Mouse (Mus musculus): ENCODE measurements at regions not wholly inside any gene's neighbourhood (a gene's known extent, or its start where the extent isn't known, plus 50 kb on each side); places are given as distances from the start of the nearest gene placed in this dataset.
A peak's percentile ranks its signal among the peaks of the same experiment; 100 is the strongest.

- no peaks in the 10 kb centered on the region for H3K4me1 ChIP-seq (replicated peaks; ENCODE audit: control insufficient read depth, insufficient read depth, low read length)
- 5% methylated on average over 8 of the region's 8 CpGs for WGBS
- no peak for ATAC-seq (replicated peaks; ENCODE audit: low FRiP score, low TSS enrichment, low read depth)
- H3K36me3 ChIP-seq (ENCODE audit: control insufficient read depth, insufficient read depth, low read length), result no peaks in the 10 kb centered on the region
- peak overlapping the region; percentile 37; the same call in 1 of the 2 replicates for H3K4me2 ChIP-seq (ENCODE audit: low read length)
- no peak overlapping the region for H3K4me3 ChIP-seq (ENCODE audit: low read depth, low read length)
- no peak overlapping the region for H3K27ac ChIP-seq (ENCODE audit: low read depth)
- no peaks in the 10 kb centered on the region for H3K27me3 ChIP-seq (replicated peaks; ENCODE audit: control insufficient read depth, insufficient read depth, low read length)
- no peak for DNase-seq (ENCODE audit: low spot score)
- no peak overlapping the region for H3K9ac ChIP-seq (ENCODE audit: low read length)
- H3K9me3 ChIP-seq (ENCODE audit: control insufficient read depth, low read length), result no peaks in the 10 kb centered on the region
These were observed 223.6 kb downstream of the Prdm2 start for GRCm38 (mm10) chr4:142989175-142989574.

GRCm38 (mm10) chr4:142983295-142983624, 229.5 kb downstream of the Prdm2 start:
- H3K4me3 ChIP-seq (ENCODE audit: low read depth, low read length), result no peak overlapping the region
- H3K9ac ChIP-seq (ENCODE audit: low read length), result no peak overlapping the region
- no peak for DNase-seq (ENCODE audit: low spot score)
- no peaks in the 10 kb centered on the region for H3K4me1 ChIP-seq (replicated peaks; ENCODE audit: control insufficient read depth, insufficient read depth, low read length)
- no peak overlapping the region for H3K4me2 ChIP-seq (ENCODE audit: low read length)
- H3K36me3 ChIP-seq (ENCODE audit: control insufficient read depth, insufficient read depth, low read length), result no peaks in the 10 kb centered on the region
- no peak overlapping the region for H3K27ac ChIP-seq (ENCODE audit: low read depth)
- ATAC-seq (replicated peaks; ENCODE audit: low FRiP score, low TSS enrichment, low read depth), result no peak
- WGBS, result 59% methylated on average over 6 of the region's 6 CpGs
- H3K27me3 ChIP-seq (replicated peaks; ENCODE audit: control insufficient read depth, insufficient read depth, low read length), result no peaks in the 10 kb centered on the region
- H3K9me3 ChIP-seq (ENCODE audit: control insufficient read depth, low read length), result no peaks in the 10 kb centered on the region

GRCm38 (mm10) chr4:142982585-142983294, 230.1 kb downstream of the Prdm2 start:
- ATAC-seq (replicated peaks; ENCODE audit: low FRiP score, low TSS enrichment, low read depth), result no peak
- WGBS, result 62% methylated on average over 8 of the region's 8 CpGs
- no peaks in the 10 kb centered on the region for H3K4me1 ChIP-seq (replicated peaks; ENCODE audit: control insufficient read depth, insufficient read depth, low read length)
- H3K27ac ChIP-seq (ENCODE audit: low read depth), result no peak overlapping the region
- H3K4me3 ChIP-seq (ENCODE audit: low read depth, low read length), result no peak overlapping the region
- no peak overlapping the region for H3K4me2 ChIP-seq (ENCODE audit: low read length)
- H3K9ac ChIP-seq (ENCODE audit: low read length), result no peak overlapping the region
- no peaks in the 10 kb centered on the region for H3K27me3 ChIP-seq (replicated peaks; ENCODE audit: control insufficient read depth, insufficient read depth, low read length)
- no peaks in the 10 kb centered on the region for H3K36me3 ChIP-seq (ENCODE audit: control insufficient read depth, insufficient read depth, low read length)
- no peaks in the 10 kb centered on the region for H3K9me3 ChIP-seq (ENCODE audit: control insufficient read depth, low read length)
- DNase-seq (ENCODE audit: low spot score), result no peak

DNA sequence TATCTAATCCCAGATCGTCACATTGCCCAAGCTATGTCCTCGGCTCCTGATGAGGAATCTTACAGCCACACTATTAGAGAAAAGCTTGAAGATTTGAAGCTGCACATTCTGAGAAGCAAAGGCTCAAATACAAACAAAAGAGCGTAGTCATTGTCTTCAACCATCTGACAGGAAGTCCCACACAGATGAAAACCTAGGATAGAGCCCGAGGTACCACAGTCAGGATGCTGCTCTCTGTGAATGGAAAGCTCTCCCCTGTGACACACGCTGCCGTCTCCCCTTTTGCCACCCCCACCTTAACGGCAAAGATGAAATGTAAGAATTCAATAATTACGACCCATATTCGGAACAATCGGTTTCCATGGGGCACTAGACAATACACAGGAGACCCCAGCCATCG, 237.2 kb downstream of the Prdm2 start:
- Histone ChIP-seq H3K9me3 (ENCODE audit: control insufficient read depth, low read length) (no peaks in the 10 kb centered on the region), H3K4me1 (replicated peaks; ENCODE audit: control insufficient read depth, insufficient read depth, low read length) (no peaks in the 10 kb centered on the region), H3K4me2 (ENCODE audit: low read length) (no peak overlapping the region), H3K9ac (ENCODE audit: low read length) (no peak overlapping the region), H3K27ac (ENCODE audit: low read depth) (no peak overlapping the region), H3K27me3 (replicated peaks; ENCODE audit: control insufficient read depth, insufficient read depth, low read length) (no peaks in the 10 kb centered on the region), H3K4me3 (ENCODE audit: low read depth, low read length) (no peak overlapping the region), H3K36me3 (ENCODE audit: control insufficient read depth, insufficient read depth, low read length) (no peaks in the 10 kb centered on the region)
- WGBS, result 85% methylated on average over 11 of the region's 11 CpGs
- DNase-seq (ENCODE audit: low spot score) (no peak), ATAC-seq (replicated peaks; ENCODE audit: low FRiP score, low TSS enrichment, low read depth) (no peak)

DNA sequence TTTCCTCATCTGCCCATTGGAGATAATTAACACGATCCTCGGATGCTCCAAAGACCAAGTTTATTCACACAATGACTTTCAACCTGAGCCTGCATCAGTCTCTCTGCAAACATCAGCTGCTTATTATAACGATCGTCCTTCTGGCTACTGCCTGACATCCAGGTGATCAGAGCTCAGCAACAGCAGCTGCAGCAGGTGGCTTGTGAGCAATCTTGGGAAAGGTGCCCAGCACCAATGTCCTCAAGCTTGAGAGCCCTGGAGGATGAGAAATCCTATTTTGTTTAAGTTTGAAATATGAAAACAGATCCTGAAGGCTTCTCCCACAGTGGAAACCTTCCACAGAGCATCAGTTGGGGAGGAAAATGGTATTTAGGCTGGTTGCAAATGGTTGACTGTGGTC, 242.8 kb downstream of the Prdm2 start:
- no peak for DNase-seq (ENCODE audit: low spot score)
- WGBS, result 66% methylated on average over 4 of the region's 4 CpGs
- ATAC-seq (replicated peaks; ENCODE audit: low FRiP score, low TSS enrichment, low read depth), result no peak
- Histone ChIP-seq H3K36me3 (ENCODE audit: control insufficient read depth, insufficient read depth, low read length) (no peaks in the 10 kb centered on the region), H3K9ac (ENCODE audit: low read length) (no peak overlapping the region), H3K4me3 (ENCODE audit: low read depth, low read length) (no peak overlapping the region), H3K27me3 (replicated peaks; ENCODE audit: control insufficient read depth, insufficient read depth, low read length) (no peaks in the 10 kb centered on the region), H3K4me2 (ENCODE audit: low read length) (no peak overlapping the region), H3K27ac (ENCODE audit: low read depth) (no peak overlapping the region), H3K9me3 (ENCODE audit: control insufficient read depth, low read length) (no peaks in the 10 kb centered on the region), H3K4me1 (replicated peaks; ENCODE audit: control insufficient read depth, insufficient read depth, low read length) (no peaks in the 10 kb centered on the region)

GRCm38 (mm10) chr4:142967604-142968003, 245.2 kb downstream of the Prdm2 start:
- DNase-seq (ENCODE audit: low spot score), result no peak

DNA sequence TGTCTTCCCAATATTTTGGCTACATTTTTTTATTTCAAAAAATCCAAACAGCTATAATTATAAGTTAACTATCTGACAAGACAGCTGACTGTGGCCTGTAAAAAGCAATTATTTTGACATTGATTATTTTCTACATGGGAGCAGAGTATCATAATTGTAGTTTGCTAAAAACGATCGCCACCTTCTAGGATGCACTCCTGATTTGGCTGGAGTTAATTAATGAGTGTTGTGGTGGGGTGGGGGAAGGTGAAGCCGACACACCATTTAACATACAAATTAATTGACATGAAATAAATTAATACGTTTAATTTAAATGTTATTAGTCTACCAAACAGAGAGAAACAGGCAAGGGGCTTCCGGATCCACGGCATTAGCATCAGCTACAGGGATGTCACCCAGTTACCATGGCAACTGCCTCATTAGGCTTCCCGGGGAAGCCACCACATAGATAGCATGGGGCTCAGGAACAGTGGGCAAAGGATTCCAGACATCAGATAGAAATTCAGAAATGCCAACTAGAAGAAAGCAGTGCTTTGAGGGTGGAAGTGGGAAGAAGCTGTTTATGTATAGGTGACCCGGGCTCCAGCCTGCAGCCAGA, 255.9 kb downstream of the Prdm2 start:
- 75% methylated on average over 8 of the region's 8 CpGs for WGBS
- Histone ChIP-seq H3K9me3 (ENCODE audit: control insufficient read depth, low read length) (no peaks in the 10 kb centered on the region), H3K4me3 (ENCODE audit: low read depth, low read length) (no peak overlapping the region), H3K27me3 (replicated peaks; ENCODE audit: control insufficient read depth, insufficient read depth, low read length) (no peaks in the 10 kb centered on the region), H3K4me2 (ENCODE audit: low read length) (no peak overlapping the region), H3K36me3 (ENCODE audit: control insufficient read depth, insufficient read depth, low read length) (no peaks in the 10 kb centered on the region), H3K4me1 (replicated peaks; ENCODE audit: control insufficient read depth, insufficient read depth, low read length) (no peaks in the 10 kb centered on the region), H3K27ac (ENCODE audit: low read depth) (no peak overlapping the region), H3K9ac (ENCODE audit: low read length) (no peak overlapping the region)
- no peak for DNase-seq (ENCODE audit: low spot score)
- no peak for ATAC-seq (replicated peaks; ENCODE audit: low FRiP score, low TSS enrichment, low read depth)

More at GRCm38 (mm10) chr4:142967604-142968003, 245.2 kb downstream of the Prdm2 start:
- Histone ChIP-seq H3K4me2 (ENCODE audit: low read length) (no peak overlapping the region), H3K4me3 (ENCODE audit: low read depth, low read length) (no peak overlapping the region), H3K36me3 (ENCODE audit: control insufficient read depth, insufficient read depth, low read length) (no peaks in the 10 kb centered on the region), H3K27ac (ENCODE audit: low read depth) (no peak overlapping the region), H3K9me3 (ENCODE audit: control insufficient read depth, low read length) (no peaks in the 10 kb centered on the region), H3K4me1 (replicated peaks; ENCODE audit: control insufficient read depth, insufficient read depth, low read length) (no peaks in the 10 kb centered on the region), H3K9ac (ENCODE audit: low read length) (no peak overlapping the region), H3K27me3 (replicated peaks; ENCODE audit: control insufficient read depth, insufficient read depth, low read length) (no peaks in the 10 kb centered on the region)
- 93% methylated on average over 2 of the region's 2 CpGs for WGBS
- ATAC-seq (replicated peaks; ENCODE audit: low FRiP score, low TSS enrichment, low read depth), result no peak

- ATAC-seq (replicated peaks; ENCODE audit: low FRiP score, low TSS enrichment, low read depth) (no peak), DNase-seq (ENCODE audit: low spot score) (no peak)
- Histone ChIP-seq H3K4me3 (ENCODE audit: low read depth, low read length) (no peak overlapping the region), H3K27ac (ENCODE audit: low read depth) (no peak overlapping the region), H3K36me3 (ENCODE audit: control insufficient read depth, insufficient read depth, low read length) (no peaks in the 10 kb centered on the region), H3K4me1 (replicated peaks; ENCODE audit: control insufficient read depth, insufficient read depth, low read length) (no peaks in the 10 kb centered on the region), H3K9me3 (ENCODE audit: control insufficient read depth, low read length) (no peaks in the 10 kb centered on the region), H3K9ac (ENCODE audit: low read length) (no peak overlapping the region), H3K27me3 (replicated peaks; ENCODE audit: control insufficient read depth, insufficient read depth, low read length) (no peaks in the 10 kb centered on the region), H3K4me2 (ENCODE audit: low read length) (no peak overlapping the region)
- WGBS, result 77% methylated on average over 5 of the region's 5 CpGs
These were observed 256.4 kb downstream of the Prdm2 start for GRCm38 (mm10) chr4:142956376-142956775.

DNA sequence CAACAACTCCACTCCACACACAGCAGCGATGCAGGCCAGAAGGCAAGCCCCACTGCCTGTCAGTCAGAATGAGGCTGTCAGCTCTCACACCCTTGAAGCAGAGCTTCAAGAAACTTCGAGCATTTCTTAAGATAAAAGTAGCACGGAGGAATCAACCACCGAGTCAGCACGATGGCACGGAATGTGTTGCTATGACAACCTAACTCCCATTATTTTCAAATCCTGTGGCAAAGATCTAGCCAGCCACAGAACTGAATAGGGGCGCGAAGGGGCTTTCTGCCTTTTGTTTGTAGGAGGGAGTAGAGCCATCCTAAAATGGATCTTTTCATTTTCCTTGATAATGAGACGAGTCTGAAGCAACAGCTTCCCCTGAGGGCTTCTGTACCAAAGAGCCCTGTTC, 259.1 kb downstream of the Prdm2 start:
- Histone ChIP-seq H3K4me1 (replicated peaks; ENCODE audit: control insufficient read depth, insufficient read depth, low read length) (no peaks in the 10 kb centered on the region), H3K27ac (ENCODE audit: low read depth) (no peak overlapping the region), H3K27me3 (replicated peaks; ENCODE audit: control insufficient read depth, insufficient read depth, low read length) (no peaks in the 10 kb centered on the region), H3K9me3 (ENCODE audit: control insufficient read depth, low read length) (no peaks in the 10 kb centered on the region), H3K4me3 (ENCODE audit: low read depth, low read length) (no peak overlapping the region), H3K4me2 (ENCODE audit: low read length) (no peak overlapping the region), H3K36me3 (ENCODE audit: control insufficient read depth, insufficient read depth, low read length) (no peaks in the 10 kb centered on the region), H3K9ac (ENCODE audit: low read length) (no peak overlapping the region)
- no peak for ATAC-seq (replicated peaks; ENCODE audit: low FRiP score, low TSS enrichment, low read depth)
- no peak for DNase-seq (ENCODE audit: low spot score)
- 70% methylated on average over 9 of the region's 9 CpGs for WGBS
